Mouse (Mus musculus) kidney, adult 2 months (tissue): ENCODE measurements around the gene Thop1.

Experiments used
- CTCF ChIP-seq: fragments of 200-500 bp; conservative IDR thresholded peaks from 2 replicates; pipeline ENCODE4 v1.5.1; 2011; ENCODE audit warnings: low read depth, mild to moderate bottlenecking, control low read depth, low read length, moderate library complexity, mixed read lengths; ENCODE audit not compliant: insufficient read depth, insufficient read length
- POLR2A ChIP-seq: fragments of 200-500 bp; IDR thresholded peaks from one replicate; pipeline ENCODE4 v1.6.1; 2011; ENCODE audit warnings: low read depth, low read length, control low read depth

DNA sequence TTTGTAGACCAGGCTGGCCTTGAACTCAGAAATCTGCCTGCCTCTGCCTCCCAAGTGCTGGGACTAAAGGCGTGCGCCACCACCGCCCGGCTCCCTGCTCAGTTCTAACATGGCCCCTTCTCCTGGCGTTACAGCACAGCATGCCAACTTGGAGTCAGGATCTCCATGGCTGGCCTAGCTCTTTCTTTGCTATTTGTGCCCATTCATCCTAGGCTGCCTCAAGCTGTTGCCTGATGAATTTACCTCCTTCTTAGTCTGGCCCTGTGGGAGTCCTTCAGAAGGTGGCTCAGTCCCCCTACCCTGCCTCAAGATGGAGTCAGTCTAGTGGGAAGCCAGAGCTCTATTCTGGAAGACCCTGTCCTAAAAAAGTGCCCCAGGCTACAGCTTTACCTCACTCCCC, 43.0 kb upstream of the Thop1 start:
- TF ChIP-seq POLR2A (no peak), CTCF (no peak)
